Mouse (Mus musculus) embryonic facial prominence, embryonic 12.5 days (tissue): ENCODE measurements around the gene Skap1. TPM values are rescaled to one million over a fixed set of nuclear protein-coding genes. Genes with fewer than 3 reads are reported as not detected.
A peak's percentile ranks its signal among the peaks of the same experiment; 100 is the strongest.
"Not testable (repeated sequence)": the region's sequence is repeated elsewhere in the genome, so short reads cannot be mapped to it uniquely, and the experiment has no call there.

Experiments
- ATAC-seq: fragments of 200-750 bp; cut with Nextera tagmentation; 2 replicates; pipeline ENCODE4 v1.8.0; 2017; ENCODE audit not compliant: insufficient number of reproducible peaks, insufficient read depth, low FRiP score, low TSS enrichment
- H3K27ac ChIP-seq: fragments of 300-500 bp; sonication (generic); 2 replicates; pipeline ENCODE4 v1.5.1; 2016; ENCODE audit warnings: mild to moderate bottlenecking
- H3K27me3 ChIP-seq: fragments of 300-500 bp; sonication (generic); 2 replicates; pipeline ENCODE4 v1.6.1; 2016; ENCODE audit warnings: mild to moderate bottlenecking, moderate library complexity
- H3K36me3 ChIP-seq: fragments of 300-500 bp; sonication (generic); 2 replicates; pipeline ENCODE4 v1.6.1; 2016; ENCODE audit warnings: mild to moderate bottlenecking
- H3K4me1 ChIP-seq: fragments of 300-500 bp; sonication (generic); 2 replicates; pipeline ENCODE4 v1.6.1; 2016
- H3K4me2 ChIP-seq: fragments of 300-500 bp; sonication (generic); replicated peaks from 2 replicates; pipeline ENCODE4 v1.6.1; 2016; ENCODE audit warnings: mild to moderate bottlenecking, moderate library complexity
- H3K4me3 ChIP-seq: fragments of 300-500 bp; sonication (generic); 2 replicates; pipeline ENCODE4 v1.5.1; 2016; ENCODE audit warnings: mild to moderate bottlenecking
- H3K9ac ChIP-seq: fragments of 300-500 bp; sonication (generic); 2 replicates; pipeline ENCODE4 v1.6.1; 2016; ENCODE audit warnings: mild to moderate bottlenecking, moderate library complexity
- H3K9me3 ChIP-seq: fragments of 300-500 bp; sonication (generic); 2 replicates; pipeline ENCODE4 v1.6.1; 2016; ENCODE audit warnings: mild to moderate bottlenecking, moderate library complexity
- WGBS: fragments of 180-500 bp; shearing (Covaris S2); methylation state at CpG from one replicate; pipeline ENCODE4 v1.1.7; 2016; 5-methylcytosine and 5-hydroxymethylcytosine counted together
- polyA plus RNA-seq: library from polyadenylated mRNA; unstranded; fragments of >200 nt; fragmentation: Nextera tagmentation; extraction: Ambion mirVana; gene quantifications from 2 replicates; pipeline ENCODE4 v1.2.1, GENCODE M21; 2016

The Skap1 gene
- polyA plus RNA-seq, 1 experiment from 2014 or later: 0.32 TPM

DNA sequence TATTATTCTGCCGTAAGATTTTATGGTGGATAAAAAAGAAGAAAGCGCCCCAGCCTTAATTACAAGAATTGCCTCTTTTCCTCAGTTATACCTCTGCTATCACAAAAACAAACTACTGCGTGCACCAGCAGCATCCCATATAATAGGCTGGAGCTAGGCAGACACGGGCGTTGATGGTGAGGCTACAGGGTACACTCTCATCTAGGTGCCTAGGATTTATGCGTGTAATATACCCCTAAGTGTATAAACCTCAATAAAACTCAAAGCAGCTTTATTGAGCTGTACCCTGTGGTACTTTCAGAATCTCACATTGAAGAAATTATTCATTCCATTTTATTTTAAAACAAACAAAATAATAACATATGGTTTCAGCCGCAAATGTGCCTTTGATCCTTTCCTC, 247.3 kb downstream of the Skap1 start:
- WGBS: 81% methylated on average over 7 of the region's 7 CpGs
- H3K4me2 ChIP-seq: no peak overlapping the region
- no peak for ATAC-seq

GRCm38 (mm10) chr11:96713210-96714005, 249.0 kb downstream of the Skap1 start:
- H3K4me1 ChIP-seq: 0 out of 2 replicates have a peak, but pooled peaks cover 3% of the 10 kb centered on the region
- no peaks in the 10 kb centered on the region for H3K27me3 ChIP-seq
- no peak for ATAC-seq
- H3K9me3 ChIP-seq: no peaks in the 10 kb centered on the region
- no peak overlapping the region for H3K4me3 ChIP-seq
- WGBS: 59% methylated on average over 18 of the region's 18 CpGs
- H3K9ac ChIP-seq: no peak overlapping the region
- no peak overlapping the region for H3K4me2 ChIP-seq
- no peak overlapping the region for H3K27ac ChIP-seq
- H3K36me3 ChIP-seq: no peaks in the 10 kb centered on the region

More for the DNA sequence above, 247.3 kb downstream of the Skap1 start:
- Histone ChIP-seq H3K4me3 (no peak overlapping the region), H3K9ac (no peak overlapping the region), H3K4me1 (0 out of 2 replicates have a peak, but pooled peaks cover 3% of the 10 kb centered on the region), H3K27ac (no peak overlapping the region), H3K9me3 (no peaks in the 10 kb centered on the region), H3K36me3 (no peaks in the 10 kb centered on the region), H3K27me3 (no peaks in the 10 kb centered on the region)

DNA sequence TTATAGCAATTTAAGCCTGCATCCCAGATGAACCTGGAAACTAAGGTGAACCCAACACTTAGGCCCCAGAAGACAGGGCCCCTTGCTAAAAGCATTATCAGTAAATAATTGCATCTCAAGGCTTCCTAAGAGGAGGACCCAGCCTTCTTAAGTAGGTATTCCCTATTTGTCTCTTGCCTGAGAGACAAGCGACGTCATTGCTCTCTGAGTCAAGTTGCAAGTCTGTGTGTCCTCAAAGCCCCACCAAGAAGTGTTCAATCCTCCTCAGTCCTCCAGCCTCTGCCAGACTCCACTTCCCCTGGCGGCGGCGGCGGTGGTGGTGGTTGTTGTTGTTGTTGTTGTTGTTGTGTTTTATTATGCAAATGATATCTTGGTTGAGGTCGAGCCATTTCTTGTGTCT, 249.6 kb downstream of the Skap1 start:
- H3K27me3 ChIP-seq: no peaks in the 10 kb centered on the region
- H3K27ac ChIP-seq: no peak overlapping the region
- no peak overlapping the region for H3K9ac ChIP-seq
- H3K4me1 ChIP-seq: 0 out of 2 replicates have a peak, but pooled peaks cover 3% of the 10 kb centered on the region
- H3K36me3 ChIP-seq: no peaks in the 10 kb centered on the region
- no peak overlapping the region for H3K4me2 ChIP-seq
- H3K9me3 ChIP-seq: no peaks in the 10 kb centered on the region
- WGBS: 66% methylated on average over 7 of the region's 7 CpGs
- no peak overlapping the region for H3K4me3 ChIP-seq
- no peak for ATAC-seq

DNA sequence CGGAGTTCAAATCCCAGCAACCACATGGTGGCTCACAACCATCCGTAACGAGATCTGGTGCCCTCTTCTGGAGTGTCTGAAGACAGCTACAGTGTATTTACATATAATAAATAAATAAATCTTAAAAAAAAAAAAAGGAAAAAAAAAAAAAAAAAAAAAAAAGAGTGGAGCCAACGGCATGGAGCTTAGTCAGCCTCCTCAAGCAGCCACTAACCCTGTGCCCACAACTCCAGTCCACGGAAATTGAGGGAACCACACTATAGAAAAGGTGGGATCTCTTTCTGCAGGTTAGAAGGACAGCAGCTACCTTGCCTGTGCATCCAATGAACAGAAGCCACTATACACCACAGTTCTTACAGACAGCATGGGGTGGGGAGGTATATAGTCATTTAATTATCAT, 250.8 kb downstream of the Skap1 start:
- H3K4me3 ChIP-seq, H3K4me1 ChIP-seq, ATAC-seq, H3K9ac ChIP-seq, H3K9me3 ChIP-seq, H3K27ac ChIP-seq, H3K36me3 ChIP-seq, H3K4me2 ChIP-seq, H3K27me3 ChIP-seq: not testable (repeated sequence)
- 76% methylated on average over 5 of the region's 5 CpGs for WGBS

- Histone ChIP-seq H3K4me3 (no peak overlapping the region), H3K9ac (no peak overlapping the region), H3K4me1 (no peaks in the 10 kb centered on the region), H3K36me3 (no peaks in the 10 kb centered on the region), H3K9me3 (no peaks in the 10 kb centered on the region), H3K27me3 (no peaks in the 10 kb centered on the region), H3K27ac (no peak overlapping the region), H3K4me2 (no peak overlapping the region)
- WGBS: 65% methylated on average over 7 of the region's 7 CpGs
- ATAC-seq: no peak
These were observed 254.2 kb downstream of the Skap1 start for GRCm38 (mm10) chr11:96718609-96719008.

DNA sequence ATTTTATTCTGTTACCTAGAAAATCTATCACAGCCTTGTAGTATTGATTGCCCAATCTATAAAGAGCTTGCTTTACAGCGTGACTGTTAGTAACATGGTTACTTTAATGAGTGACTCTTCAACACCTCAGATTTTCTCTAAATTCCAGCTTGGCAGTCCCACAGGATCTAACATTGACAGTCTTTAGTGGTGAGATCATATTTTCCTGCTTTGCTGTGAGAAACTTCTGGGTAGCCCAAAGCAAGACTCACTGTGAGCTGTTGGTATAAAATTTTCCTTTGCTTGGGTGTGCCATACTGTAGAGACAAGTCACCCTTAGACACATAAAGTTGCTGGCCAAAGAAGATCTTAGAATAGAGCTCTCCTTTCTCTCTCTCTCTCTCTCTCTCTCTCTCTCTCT, 261.4 kb downstream of the Skap1 start:
- Histone ChIP-seq H3K4me2 (no peak overlapping the region), H3K36me3 (no peaks in the 10 kb centered on the region), H3K4me1 (no peaks in the 10 kb centered on the region), H3K9me3 (no peaks in the 10 kb centered on the region), H3K4me3 (no peak overlapping the region), H3K9ac (no peak overlapping the region), H3K27me3 (no peaks in the 10 kb centered on the region), H3K27ac (no peak overlapping the region)
- 75% methylated on average over 1 of the region's 1 CpGs for WGBS
- no peak for ATAC-seq

GRCm38 (mm10) chr11:96728577-96728976, 264.2 kb downstream of the Skap1 start:
- Histone ChIP-seq H3K4me3 (no peak overlapping the region), H3K27ac (no peak overlapping the region), H3K36me3 (no peaks in the 10 kb centered on the region), H3K9ac (no peak overlapping the region), H3K27me3 (no peaks in the 10 kb centered on the region), H3K4me1 (0 out of 2 replicates have a peak, but pooled peaks cover 4% of the 10 kb centered on the region), H3K9me3 (no peaks in the 10 kb centered on the region), H3K4me2 (no peak overlapping the region)
- WGBS: 72% methylated on average over 2 of the region's 2 CpGs
- ATAC-seq: no peak

GRCm38 (mm10) chr11:96729462-96729861, 265.1 kb downstream of the Skap1 start:
- no peak overlapping the region for H3K27ac ChIP-seq
- WGBS: 46% methylated on average over 9 of the region's 9 CpGs
- H3K9ac ChIP-seq: no peak overlapping the region
- H3K4me2 ChIP-seq: no peak overlapping the region
- no peaks in the 10 kb centered on the region for H3K36me3 ChIP-seq
- H3K27me3 ChIP-seq: no peaks in the 10 kb centered on the region
- ATAC-seq: no peak
- no peaks in the 10 kb centered on the region for H3K9me3 ChIP-seq
- 0 out of 2 replicates have a peak, but pooled peaks cover 4% of the 10 kb centered on the region for H3K4me1 ChIP-seq
- no peak overlapping the region for H3K4me3 ChIP-seq

GRCm38 (mm10) chr11:96730327-96730726, 265.9 kb downstream of the Skap1 start:
- Histone ChIP-seq H3K27ac (no peak overlapping the region), H3K9me3 (no peaks in the 10 kb centered on the region), H3K4me1 (0 out of 2 replicates have a peak, but pooled peaks cover 4% of the 10 kb centered on the region), H3K27me3 (no peaks in the 10 kb centered on the region), H3K36me3 (no peaks in the 10 kb centered on the region), H3K4me2 (no peak overlapping the region), H3K9ac (no peak overlapping the region), H3K4me3 (no peak overlapping the region)
- ATAC-seq: no peak
- WGBS: 86% methylated on average over 5 of the region's 5 CpGs

- 35% methylated on average over 4 of the region's 4 CpGs for WGBS
- Histone ChIP-seq H3K27me3 (peaks cover 12% of the 10 kb centered on the region; the same call in 1 of the 2 replicates), H3K9ac (no peak overlapping the region), H3K36me3 (no peaks in the 10 kb centered on the region), H3K27ac (no peak overlapping the region), H3K4me2 (no peak overlapping the region), H3K4me1 (peaks cover 4% of the 10 kb centered on the region; the same call in 1 of the 2 replicates), H3K4me3 (no peak overlapping the region), H3K9me3 (no peaks in the 10 kb centered on the region)
- no peak for ATAC-seq
These were observed 268.3 kb downstream of the Skap1 start for GRCm38 (mm10) chr11:96732657-96733056.

DNA sequence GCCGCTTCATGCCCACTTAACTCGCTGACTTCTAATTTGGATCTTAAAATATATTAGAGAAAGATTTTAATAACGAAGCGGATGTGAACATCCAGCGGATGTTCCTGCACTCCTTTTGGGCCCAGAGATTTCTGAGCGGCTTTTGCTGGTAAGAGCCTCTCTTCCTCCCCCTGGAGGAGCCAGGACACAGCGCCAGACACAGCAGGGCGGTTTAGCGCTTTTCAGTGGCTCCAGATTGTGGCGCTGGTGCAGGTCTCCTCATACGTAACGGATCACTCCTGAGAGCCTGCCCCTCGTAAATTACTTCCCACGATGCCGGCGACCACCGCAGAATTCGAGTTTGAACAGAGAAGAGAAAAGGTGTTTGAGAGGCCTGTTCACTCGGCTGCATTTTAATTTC, 271.5 kb downstream of the Skap1 start:
- Histone ChIP-seq H3K27me3 (peaks cover 20% of the 10 kb centered on the region; the same call in 1 of the 2 replicates), H3K4me1 (peaks cover 4% of the 10 kb centered on the region; the same call in 1 of the 2 replicates), H3K9me3 (no peaks in the 10 kb centered on the region), H3K4me2 (peak overlapping the region; percentile 50), H3K9ac (no peak overlapping the region; the same call in 1 of the 2 replicates), H3K4me3 (peak overlapping the region; percentile 22), H3K27ac (no peak overlapping the region), H3K36me3 (no peaks in the 10 kb centered on the region)
- WGBS: 2% methylated on average over 19 of the region's 19 CpGs
- ATAC-seq: no peak

DNA sequence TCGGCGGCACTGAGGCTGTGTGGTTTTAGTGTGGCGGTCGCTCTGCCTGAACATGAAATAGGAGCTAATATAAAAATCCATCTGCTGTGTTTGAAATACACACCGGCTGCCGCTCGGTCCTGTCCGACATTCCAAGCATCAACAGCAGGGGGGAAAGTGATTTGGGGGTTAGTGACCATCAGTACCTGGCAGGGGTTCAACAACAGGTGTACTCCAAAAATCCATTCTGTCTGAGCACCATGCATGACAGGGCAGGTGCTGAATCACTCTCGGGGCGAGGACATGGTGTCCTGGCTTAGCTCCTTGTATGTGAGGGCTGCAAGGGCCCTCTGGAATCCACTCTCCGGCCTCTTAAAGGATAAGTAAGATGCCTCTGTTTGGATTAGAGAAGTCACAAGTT, 272.0 kb downstream of the Skap1 start:
- Histone ChIP-seq H3K27ac (no peak overlapping the region), H3K36me3 (no peaks in the 10 kb centered on the region), H3K4me1 (peaks cover 4% of the 10 kb centered on the region; the same call in 1 of the 2 replicates), H3K9ac (no peak overlapping the region), H3K27me3 (peaks cover 20% of the 10 kb centered on the region; the same call in 1 of the 2 replicates), H3K4me2 (peak overlapping the region; percentile 50), H3K4me3 (peak overlapping the region; percentile 22), H3K9me3 (no peaks in the 10 kb centered on the region)
- WGBS: 21% methylated on average over 11 of the region's 11 CpGs
- ATAC-seq: no peak
